Mouse (Mus musculus) cortical plate, adult 2 months (tissue): Measurements from ENCODE around the gene Carhsp1.

Experiments
- CTCF ChIP-seq: fragments of 200-500 bp; IDR thresholded peaks from 2 replicates; pipeline ENCODE4 v1.5.1; 2011; ENCODE audit warnings: mild to moderate bottlenecking, control low read depth, low read length; ENCODE audit not compliant: insufficient read depth; ENCODE audit errors: extremely low read depth
- POLR2A ChIP-seq: fragments of 200-500 bp; IDR thresholded peaks from 2 replicates; pipeline ENCODE4 v1.6.1; 2011; ENCODE audit warnings: mild to moderate bottlenecking, low read length, control low read depth; ENCODE audit not compliant: insufficient read depth; ENCODE audit errors: extremely low read depth

- no peak for TF ChIP-seq CTCF
- no peak for TF ChIP-seq POLR2A
Observed at GRCm38 (mm10) chr16:8655108-8655507, 16.8 kb downstream of the Carhsp1 start.
